Mouse (Mus musculus) MEL (cell line): ENCODE results near the gene Homer3. TPM values are rescaled to one million over a fixed set of nuclear protein-coding genes. Genes with fewer than 3 reads are reported as not detected.

Source experiments
- DNase-seq: peaks from one replicate; pipeline ENCODE4 v3.0.0; 2011; ENCODE audit warnings: low read depth, low spot score
- H3K27ac ChIP-seq: 2 replicates; pipeline ENCODE4 v1.5.1; 2012; ENCODE audit warnings: low read depth, mild to moderate bottlenecking, control low read depth, low read length, moderate library complexity; ENCODE audit not compliant: control insufficient read depth
- H3K27me3 ChIP-seq, 2 experiments: fragments of 150-350 bp in 1 of 2; sonication (generic) in 1 of 2; 2 replicates each; pipeline ENCODE4 v1.6.1; 2012; ENCODE audit warnings: low read length in 2 of 2, mild to moderate bottlenecking in 2 of 2, improper control_type of control experiment in 1 of 2, moderate library complexity in 1 of 2; ENCODE audit not compliant: insufficient read depth in 2 of 2, control insufficient read depth in 1 of 2
- H3K36me3 ChIP-seq, 2 experiments: 2 replicates each; pipeline ENCODE4 v1.6.1; 2012 to 2014; ENCODE audit warnings: low read length in 2 of 2, improper control_type of control experiment in 1 of 2, inconsistent platforms in 1 of 2, mild to moderate bottlenecking in 1 of 2; ENCODE audit not compliant: insufficient read depth in 2 of 2, control insufficient read depth in 1 of 2
- H3K4me1 ChIP-seq, 2 experiments: fragments of 150-350 bp in 1 of 2; sonication (generic) in 1 of 2; 2 replicates each; pipeline ENCODE4 v1.6.1; 2012; ENCODE audit warnings: low read length in 2 of 2, improper control_type of control experiment in 1 of 2, mild to moderate bottlenecking in 1 of 2; ENCODE audit not compliant: insufficient read depth in 2 of 2, control insufficient read depth in 1 of 2
- H3K4me3 ChIP-seq, 2 experiments: fragments of 150-350 bp in 1 of 2; sonication (generic) in 1 of 2; 2 replicates each; pipeline ENCODE4 v1.5.1; 2012; ENCODE audit warnings: low read depth in 2 of 2, low read length in 2 of 2, mild to moderate bottlenecking in 2 of 2, moderate library complexity in 2 of 2, control low read depth in 1 of 2, improper control_type of control experiment in 1 of 2; ENCODE audit not compliant: control insufficient read depth in 1 of 2, insufficient read depth in 1 of 2
- H3K79me2 ChIP-seq: 2 replicates; pipeline ENCODE4 v1.6.1; 2012; ENCODE audit warnings: mild to moderate bottlenecking, low read length, moderate library complexity; ENCODE audit not compliant: control insufficient read depth, poor library complexity, insufficient read depth
- H3K9ac ChIP-seq: 2 replicates; pipeline ENCODE4 v1.6.1; 2012; ENCODE audit warnings: low read depth, mild to moderate bottlenecking, control low read depth, low read length, moderate library complexity; ENCODE audit not compliant: control insufficient read depth, poor library complexity, severe bottlenecking
- H3K9me3 ChIP-seq: fragments of 150-350 bp; sonication (generic); replicated peaks from 2 replicates; pipeline ENCODE4 v1.6.1; 2012; ENCODE audit warnings: mild to moderate bottlenecking, low read length, improper control_type of control experiment, moderate library complexity; ENCODE audit not compliant: insufficient read depth
- CHD2 ChIP-seq: IDR thresholded peaks from 2 replicates; pipeline ENCODE4 v1.6.1; 2011; ENCODE audit warnings: low read length, improper control_type of control experiment
- CTCF ChIP-seq, 3 experiments: IDR thresholded peaks in 2 of 3; conservative IDR thresholded peaks in 1 of 3; 2 replicates each; pipeline ENCODE4 v1.5.1; 2011 to 2012; ENCODE audit warnings: low read length in 3 of 3, low read depth in 2 of 3, mild to moderate bottlenecking in 2 of 3, improper control_type of control experiment in 1 of 3, inconsistent platforms in 1 of 3, mixed read lengths in 1 of 3, moderate library complexity in 1 of 3; ENCODE audit not compliant: control insufficient read depth in 1 of 3, insufficient read depth in 1 of 3, poor library complexity in 1 of 3, severe bottlenecking in 1 of 3
- E2F4 ChIP-seq: IDR thresholded peaks from 2 replicates; pipeline ENCODE4 v1.6.1; 2011; ENCODE audit warnings: low read depth, low read length, improper control_type of control experiment, borderline replicate concordance
- ELF1 ChIP-seq: IDR thresholded peaks from 2 replicates; pipeline ENCODE4 v1.6.1; 2014; ENCODE audit warnings: low read depth, mild to moderate bottlenecking, inconsistent platforms, low read length, improper control_type of control experiment, moderate library complexity
- EP300 ChIP-seq, 2 experiments: IDR thresholded peaks; 2 replicates each; pipeline ENCODE4 v1.6.1; 2011; ENCODE audit warnings: improper control_type of control experiment in 2 of 2, low read length in 2 of 2, low read depth in 1 of 2, mild to moderate bottlenecking in 1 of 2
- ETS1 ChIP-seq: IDR thresholded peaks from 2 replicates; pipeline ENCODE4 v1.6.1; 2012; ENCODE audit warnings: low read depth, mild to moderate bottlenecking, inconsistent platforms, low read length, improper control_type of control experiment, moderate library complexity
- GABPA ChIP-seq: IDR thresholded peaks from 2 replicates; pipeline ENCODE4 v1.6.1; 2012; ENCODE audit warnings: low read depth, mild to moderate bottlenecking, inconsistent platforms, low read length, improper control_type of control experiment, moderate library complexity
- JUND ChIP-seq: IDR thresholded peaks from 2 replicates; pipeline ENCODE4 v1.6.1; 2011; ENCODE audit warnings: low read depth, mild to moderate bottlenecking, improper control_type of control experiment, low read length
- MXI1 ChIP-seq: IDR thresholded peaks from 2 replicates; pipeline ENCODE4 v1.6.1; 2011; ENCODE audit warnings: mild to moderate bottlenecking, low read depth, low read length, improper control_type of control experiment
- MYB ChIP-seq: IDR thresholded peaks from 2 replicates; pipeline ENCODE4 v1.6.1; 2011; ENCODE audit warnings: mild to moderate bottlenecking, low read depth, low read length, improper control_type of control experiment
- MYC ChIP-seq: IDR thresholded peaks from 2 replicates; pipeline ENCODE4 v1.6.1; 2011; ENCODE audit warnings: low read depth, mild to moderate bottlenecking, low read length, improper control_type of control experiment, moderate library complexity
- POLR2AphosphoS2 ChIP-seq: IDR thresholded peaks from 2 replicates; pipeline ENCODE4 v1.6.1; 2011; ENCODE audit warnings: low read length, improper control_type of control experiment
- RAD21 ChIP-seq: IDR thresholded peaks from 2 replicates; pipeline ENCODE4 v1.6.1; 2011; ENCODE audit warnings: mild to moderate bottlenecking, low read depth, low read length, improper control_type of control experiment
- SIN3A ChIP-seq: IDR thresholded peaks from 2 replicates; pipeline ENCODE4 v1.6.1; 2012; ENCODE audit warnings: low read length, improper control_type of control experiment, inconsistent platforms
- TCF12 ChIP-seq: IDR thresholded peaks from 2 replicates; pipeline ENCODE4 v1.6.1; 2014; ENCODE audit warnings: low read depth, mild to moderate bottlenecking, inconsistent platforms, low read length, improper control_type of control experiment, moderate library complexity
- UBTF ChIP-seq: IDR thresholded peaks from 2 replicates; pipeline ENCODE4 v1.6.1; 2012; ENCODE audit warnings: low read depth, mild to moderate bottlenecking, inconsistent platforms, low read length, improper control_type of control experiment, moderate library complexity, borderline replicate concordance; ENCODE audit not compliant: insufficient read depth
- USF1 ChIP-seq: IDR thresholded peaks from 2 replicates; pipeline ENCODE4 v1.6.1; 2014; ENCODE audit warnings: low read depth, mild to moderate bottlenecking, inconsistent platforms, low read length, improper control_type of control experiment, moderate library complexity
- ZC3H11A ChIP-seq: IDR thresholded peaks from 2 replicates; pipeline ENCODE4 v1.6.1; 2012; ENCODE audit warnings: low read depth, mild to moderate bottlenecking, inconsistent platforms, low read length, improper control_type of control experiment
- ZMIZ1 ChIP-seq: IDR thresholded peaks from 2 replicates; pipeline ENCODE4 v1.6.1; 2012; ENCODE audit warnings: low read depth, mild to moderate bottlenecking, inconsistent platforms, low read length, improper control_type of control experiment, moderate library complexity
- polyA plus RNA-seq, 2 experiments: library from polyadenylated mRNA; stranded (reverse) in 1 of 2; unstranded in 1 of 2; fragments of >175 nt in 1 of 2; fragments of >200 nt in 1 of 2; gene quantifications; 2 replicates each; pipeline versions ENCODE4 v1.2.1 to v1.2.4; 2012; ENCODE audit warnings: low replicate concordance in 2 of 2, low read depth in 1 of 2; ENCODE audit not compliant: insufficient read length in 2 of 2, insufficient read depth in 1 of 2, missing spikeins in 1 of 2
- total RNA-seq: library from RNA; depleted of rRNA; stranded (reverse); fragments of 300-350 nt; gene quantifications from 2 replicates; pipeline ENCODE4 v1.2.3, GENCODE M21; 2012

Homer3 gene
- total and polyA plus RNA-seq, 3 experiments = 12.2 to 22.8 TPM; not detected in 1

DNA sequence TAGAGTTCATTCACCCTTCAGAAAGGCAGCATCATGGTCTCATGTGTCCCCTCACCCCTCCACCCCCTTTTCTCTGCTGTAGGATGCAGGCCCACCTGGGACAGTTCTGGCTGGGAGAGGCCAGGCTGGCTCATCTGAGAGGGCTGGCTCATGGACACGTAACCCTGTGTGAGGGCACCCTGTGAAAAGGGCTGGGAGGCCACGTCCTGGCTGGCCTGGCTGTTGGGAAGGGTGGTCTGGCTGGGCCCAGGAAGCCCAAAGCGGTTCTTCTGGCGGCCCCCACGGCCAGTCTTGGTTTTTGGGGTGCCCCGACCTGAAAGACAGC, 50.2 kb downstream of the Homer3 start:
- Histone ChIP-seq H3K4me1 (peaks cover 13% of the 10 kb centered on the region in 2 experiments), H3K4me3 (no peak overlapping the region), H3K36me3 (peaks cover 10 to 17% of the 10 kb centered on the region in 2 experiments), H3K27me3 (no peaks in the 10 kb centered on the region), H3K9me3 (no peaks in the 10 kb centered on the region), H3K27ac (no peak overlapping the region)
- no peak for DNase-seq
- TF ChIP-seq GABPA = no peak
- no peak for TF ChIP-seq TCF12
- no peak for TF ChIP-seq CHD2
- TF ChIP-seq SIN3A = no peak
- no peak for TF ChIP-seq MYC
- TF ChIP-seq ETS1 = no peak
- TF ChIP-seq, all 39 proteins: peak for 0
- Histone ChIP-seq H3K79me2 (no peaks in the 10 kb centered on the region), H3K9ac (no peak overlapping the region)

DNA sequence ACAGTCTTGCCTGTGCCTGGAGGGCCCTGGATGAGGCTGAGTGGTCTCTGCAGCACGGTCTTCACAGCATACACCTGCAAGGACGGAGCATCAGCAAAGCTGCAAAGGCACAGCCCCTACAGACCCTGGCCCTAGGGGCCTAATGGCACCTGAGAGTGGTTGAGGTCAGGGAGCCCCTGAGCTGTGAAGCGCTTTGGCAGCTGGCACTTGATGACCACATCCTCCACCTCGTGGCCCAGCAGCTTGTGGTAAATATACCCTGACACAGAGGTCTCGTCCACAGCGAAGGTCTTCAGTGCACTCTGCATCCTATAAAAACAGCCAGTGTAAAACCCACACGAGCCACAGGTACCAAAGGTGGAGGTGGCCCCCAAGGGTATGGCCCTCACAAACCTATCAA, 56.3 kb downstream of the Homer3 start:
- H3K4me3 ChIP-seq = no peak overlapping the region
- DNase-seq = no peak
- peaks cover 6% of the 10 kb centered on the region for H3K79me2 ChIP-seq
- no peak overlapping the region for H3K27ac ChIP-seq
- H3K36me3 ChIP-seq = peaks cover 0 to 32% of the 10 kb centered on the region in 2 experiments; a peak in 2 of 4 replicates
- TF ChIP-seq MYB (no peak), ZMIZ1 (no peak), ZC3H11A (no peak), ETS1 (no peak), CTCF (IDR thresholded peaks at IDR 0.05 in 2 of 3, conservative IDR thresholded peaks at IDR 0.05 in 1 of 3; ENCODE audit: control insufficient read depth in 1 of 3, insufficient read depth in 1 of 3, low read depth in 2 of 3, low read length in 3 of 3, poor library complexity in 1 of 3, severe bottlenecking in 1 of 3) (no peak), UBTF (no peak), USF1 (no peak), E2F4 (no peak)
- no peaks in the 10 kb centered on the region for H3K27me3 ChIP-seq
- H3K4me1 ChIP-seq = no peaks in the 10 kb centered on the region
- H3K9me3 ChIP-seq = no peaks in the 10 kb centered on the region
- H3K9ac ChIP-seq = no peak overlapping the region

DNA sequence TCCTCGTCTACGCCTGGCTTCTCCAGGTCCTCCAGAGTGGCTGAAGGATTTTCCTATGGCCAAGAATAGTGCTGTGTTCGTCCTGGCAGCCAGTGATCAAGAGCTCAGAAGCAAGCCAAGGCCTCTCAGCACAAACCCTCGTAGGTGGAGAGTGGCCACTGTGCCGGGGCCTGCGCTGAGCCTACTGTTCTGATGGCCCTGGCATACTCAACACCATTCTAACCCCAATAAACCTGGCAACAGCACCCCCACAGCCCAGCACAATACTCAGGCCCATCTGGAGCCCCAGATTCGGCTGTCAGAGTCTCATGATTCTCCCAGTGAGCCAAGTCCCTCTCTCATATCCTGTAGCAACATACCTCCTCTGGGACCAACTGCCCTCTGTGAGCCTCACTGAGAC, 58.0 kb downstream of the Homer3 start:
- no peak for DNase-seq
- Histone ChIP-seq H3K4me3 (no peak overlapping the region), H3K27ac (no peak overlapping the region), H3K4me1 (peaks cover 5 to 11% of the 10 kb centered on the region in 2 experiments; a peak in 3 of 4 replicates), H3K79me2 (peaks cover 17% of the 10 kb centered on the region), H3K36me3 (peaks cover 6 to 29% of the 10 kb centered on the region in 2 experiments; a peak in 3 of 4 replicates), H3K27me3 (no peaks in the 10 kb centered on the region), H3K9ac (no peak overlapping the region)
- TF ChIP-seq MYC (no peak), ELF1 (no peak), EP300 (IDR thresholded peaks at IDR 0.05; ENCODE audit: low read depth in 1 of 2, low read length in 2 of 2) (no peak), MXI1 (no peak), GABPA (no peak), POLR2AphosphoS2 (no peak), USF1 (no peak), JUND (no peak), RAD21 (no peak)
- TF ChIP-seq, all 39 proteins: peak for 0
- H3K9me3 ChIP-seq = no peaks in the 10 kb centered on the region
